Mouse (Mus musculus): ENCODE data around the gene Gm37240. TPM values are rescaled to one million over a fixed set of nuclear protein-coding genes. Genes with fewer than 3 reads are reported as not detected.

Gm37240 gene
- polyA plus RNA-seq, 1 experiment: 1.9 TPM

- Histone ChIP-seq H3K4me3 (ENCODE audit: insufficient read depth, low read length) (no peak overlapping the region), H3K4me1 (ENCODE audit: control insufficient read depth, insufficient read depth, low read length) (no peaks in the 10 kb centered on the region), H3K27ac (ENCODE audit: insufficient read depth, low read length) (no peak overlapping the region)
- TF ChIP-seq POLR2A (IDR thresholded peaks at IDR 0.05; ENCODE audit: low read depth, low read length) (no peak), CTCF (IDR thresholded peaks at IDR 0.05; ENCODE audit: borderline replicate concordance, insufficient read depth, low read length) (no peak)
Measured at GRCm38 (mm10) chr3:84967364-84967763, 920.0 kb downstream of the Gm37240 start.

GRCm38 (mm10) chr3:84965156-84965555 lies 922.2 kb downstream of the Gm37240 start:
- no peak for TF ChIP-seq CTCF (IDR thresholded peaks at IDR 0.05; ENCODE audit: borderline replicate concordance, insufficient read depth, low read length)
- TF ChIP-seq POLR2A (IDR thresholded peaks at IDR 0.05; ENCODE audit: low read depth, low read length): no peak
- Histone ChIP-seq H3K4me1 (ENCODE audit: control insufficient read depth, insufficient read depth, low read length) (no peaks in the 10 kb centered on the region), H3K27ac (ENCODE audit: insufficient read depth, low read length) (no peak overlapping the region), H3K4me3 (ENCODE audit: insufficient read depth, low read length) (no peak overlapping the region)

DNA sequence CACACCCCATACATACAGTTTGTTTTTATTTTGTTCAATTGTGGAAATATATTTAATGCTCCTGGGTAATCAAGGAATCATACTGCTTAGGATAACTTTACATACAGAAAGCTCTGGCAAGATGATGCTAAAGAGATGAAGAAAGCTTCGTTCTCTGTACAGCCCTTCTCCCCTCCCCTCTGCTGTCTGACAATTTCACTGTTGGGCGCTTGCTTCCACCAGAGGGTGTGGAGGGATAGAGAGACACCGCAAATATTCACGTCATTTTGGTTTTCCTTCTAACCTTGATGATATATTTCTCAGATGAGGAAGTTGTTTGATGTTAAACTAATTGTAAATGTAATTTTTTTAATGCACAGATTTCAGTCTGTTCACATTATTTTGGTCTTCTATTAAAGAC lies 931.5 kb downstream of the Gm37240 start:
- Histone ChIP-seq H3K4me1 (ENCODE audit: control insufficient read depth, insufficient read depth, low read length) (no peaks in the 10 kb centered on the region), H3K4me3 (ENCODE audit: insufficient read depth, low read length) (no peak overlapping the region), H3K27ac (ENCODE audit: insufficient read depth, low read length) (no peak overlapping the region)
- TF ChIP-seq POLR2A (IDR thresholded peaks at IDR 0.05; ENCODE audit: low read depth, low read length) (no peak), CTCF (IDR thresholded peaks at IDR 0.05; ENCODE audit: borderline replicate concordance, insufficient read depth, low read length) (no peak)

DNA sequence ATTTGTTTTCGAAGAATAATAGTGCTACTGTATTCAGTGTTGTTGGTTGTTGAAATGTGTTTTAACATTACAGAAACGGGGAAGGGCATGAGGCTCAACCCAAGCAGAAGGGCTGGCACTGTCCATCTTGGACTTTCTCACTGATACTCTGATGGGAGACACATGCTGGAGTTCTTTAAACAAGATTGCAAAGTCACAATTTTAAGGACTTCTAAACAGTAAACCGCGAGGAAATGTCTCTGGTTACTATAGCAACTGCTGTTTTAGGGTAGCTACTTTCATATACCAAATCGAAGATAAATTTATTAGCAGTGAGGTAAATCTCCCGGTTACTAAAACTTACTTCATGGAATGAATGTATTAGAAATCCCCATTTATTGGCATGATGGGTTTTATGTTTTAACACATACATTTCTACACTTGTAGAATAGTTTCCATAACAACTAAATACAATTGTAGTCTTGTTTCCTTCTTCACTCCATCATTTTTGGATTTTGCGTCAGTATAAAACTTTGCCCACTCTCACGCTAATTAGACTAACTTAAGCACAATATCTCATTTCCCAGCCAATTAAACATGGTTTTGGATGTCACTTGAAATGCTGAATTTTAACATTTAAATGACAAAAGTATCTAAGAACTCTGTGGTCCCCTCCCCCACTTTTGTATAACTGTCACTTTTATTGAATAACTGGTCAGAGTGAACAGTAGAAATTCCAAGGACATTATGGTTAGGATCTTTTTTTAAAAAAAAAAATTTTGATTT lies 932.1 kb downstream of the Gm37240 start:
- TF ChIP-seq CTCF (IDR thresholded peaks at IDR 0.05; ENCODE audit: borderline replicate concordance, insufficient read depth, low read length) (no peak), POLR2A (IDR thresholded peaks at IDR 0.05; ENCODE audit: low read depth, low read length) (no peak)
- no peak overlapping the region for H3K4me3 ChIP-seq (ENCODE audit: insufficient read depth, low read length)
- H3K4me1 ChIP-seq (ENCODE audit: control insufficient read depth, insufficient read depth, low read length): no peaks in the 10 kb centered on the region
- H3K27ac ChIP-seq (ENCODE audit: insufficient read depth, low read length): no peak overlapping the region

DNA sequence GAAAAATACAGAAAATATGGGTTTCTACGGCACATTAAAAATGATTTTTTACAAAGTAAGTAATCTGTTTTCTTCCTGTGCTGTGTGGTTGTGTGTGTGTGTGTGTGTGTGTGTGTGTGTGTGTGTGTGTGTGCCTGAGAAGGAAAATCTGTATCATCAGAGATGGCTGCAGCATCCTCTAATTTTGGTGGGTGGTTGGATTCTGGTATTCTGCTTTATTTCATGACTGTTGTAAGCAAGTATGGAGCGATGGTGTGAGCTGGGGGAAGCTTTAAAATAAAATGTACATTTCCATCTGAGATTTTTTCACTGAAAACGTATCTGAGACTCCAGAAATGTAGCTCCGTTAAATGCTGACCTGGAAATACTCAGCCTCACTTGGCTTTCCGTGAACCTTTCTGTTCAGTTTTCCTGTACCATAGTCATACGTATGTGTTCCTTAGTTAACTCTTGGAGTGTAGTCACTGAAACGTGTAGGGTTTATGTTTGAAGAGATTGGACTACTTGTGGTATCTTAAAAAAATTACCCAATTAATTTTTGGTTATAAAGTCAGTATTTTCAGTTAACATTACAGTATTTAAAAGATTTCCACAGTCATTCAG lies 934.6 kb downstream of the Gm37240 start:
- peak overlapping the region; percentile 49 for H3K4me3 ChIP-seq (ENCODE audit: insufficient read depth, low read length)
- H3K4me1 ChIP-seq (ENCODE audit: control insufficient read depth, insufficient read depth, low read length): peaks cover 3% of the 10 kb centered on the region; the same call in 1 of the 2 replicates
- TF ChIP-seq CTCF (IDR thresholded peaks at IDR 0.05; ENCODE audit: borderline replicate concordance, insufficient read depth, low read length) (no peak), POLR2A (IDR thresholded peaks at IDR 0.05; ENCODE audit: low read depth, low read length) (no peak)
- peak overlapping the region; percentile 83 for H3K27ac ChIP-seq (ENCODE audit: insufficient read depth, low read length)

DNA sequence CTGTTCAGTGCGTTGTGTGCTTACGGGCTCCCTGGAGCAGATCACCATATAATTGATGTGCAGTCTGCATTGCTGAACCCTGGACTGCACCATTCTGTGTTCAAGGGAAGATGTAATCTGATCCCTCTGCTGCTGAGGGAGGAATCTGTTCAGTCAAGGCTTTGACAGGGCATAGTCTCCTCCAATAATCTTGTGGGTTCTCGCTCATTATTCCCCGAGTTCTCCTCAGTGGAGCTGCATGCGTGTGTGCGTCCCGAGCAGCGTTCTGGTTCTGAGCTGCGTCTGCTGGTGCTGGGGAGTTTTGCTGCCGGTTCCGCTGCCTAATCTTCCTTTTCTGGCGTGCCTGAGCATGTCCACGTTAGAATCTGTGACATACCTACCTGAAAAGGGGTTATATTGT lies 935.2 kb downstream of the Gm37240 start:
- peaks cover 3% of the 10 kb centered on the region; the same call in 1 of the 2 replicates for H3K4me1 ChIP-seq (ENCODE audit: control insufficient read depth, insufficient read depth, low read length)
- peak overlapping the region; percentile 49 for H3K4me3 ChIP-seq (ENCODE audit: insufficient read depth, low read length)
- H3K27ac ChIP-seq (ENCODE audit: insufficient read depth, low read length): peak overlapping the region; percentile 83
- TF ChIP-seq CTCF (IDR thresholded peaks at IDR 0.05; ENCODE audit: borderline replicate concordance, insufficient read depth, low read length) (no peak), POLR2A (IDR thresholded peaks at IDR 0.05; ENCODE audit: low read depth, low read length) (peak; percentile 95)

DNA sequence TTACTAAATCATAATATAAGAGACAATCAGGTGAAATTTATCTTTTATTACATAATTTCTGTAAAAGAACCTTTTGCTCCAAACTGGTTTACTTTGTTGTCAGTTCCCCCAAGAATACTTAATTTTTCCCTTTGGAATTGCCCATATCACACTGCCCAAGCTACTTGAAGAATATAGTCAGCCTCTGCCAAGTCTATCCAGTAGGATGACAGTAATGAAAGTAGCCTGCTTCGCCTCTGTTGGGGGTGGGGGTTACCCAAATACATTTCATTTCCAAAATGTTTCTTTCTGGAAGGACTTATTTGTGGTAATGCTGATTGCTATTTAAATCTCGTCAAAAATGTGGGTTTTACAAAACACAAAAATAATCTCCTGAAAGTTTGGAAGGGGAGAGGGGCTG lies 935.6 kb downstream of the Gm37240 start:
- Histone ChIP-seq H3K4me3 (ENCODE audit: insufficient read depth, low read length) (peak overlapping the region; percentile 49), H3K27ac (ENCODE audit: insufficient read depth, low read length) (peak overlapping the region; percentile 61; the same call in 1 of the 2 replicates), H3K4me1 (ENCODE audit: control insufficient read depth, insufficient read depth, low read length) (peaks cover 3% of the 10 kb centered on the region; the same call in 1 of the 2 replicates)
- TF ChIP-seq POLR2A (IDR thresholded peaks at IDR 0.05; ENCODE audit: low read depth, low read length) (no peak), CTCF (IDR thresholded peaks at IDR 0.05; ENCODE audit: borderline replicate concordance, insufficient read depth, low read length) (no peak)

- Histone ChIP-seq H3K4me3 (ENCODE audit: insufficient read depth, low read length) (no peak overlapping the region), H3K27ac (ENCODE audit: insufficient read depth, low read length) (no peak overlapping the region), H3K4me1 (ENCODE audit: control insufficient read depth, insufficient read depth, low read length) (peaks cover 3% of the 10 kb centered on the region; the same call in 1 of the 2 replicates)
- no peak for TF ChIP-seq POLR2A (IDR thresholded peaks at IDR 0.05; ENCODE audit: low read depth, low read length)
Measured at GRCm38 (mm10) chr3:84949387-84949786, 937.9 kb downstream of the Gm37240 start.

DNA sequence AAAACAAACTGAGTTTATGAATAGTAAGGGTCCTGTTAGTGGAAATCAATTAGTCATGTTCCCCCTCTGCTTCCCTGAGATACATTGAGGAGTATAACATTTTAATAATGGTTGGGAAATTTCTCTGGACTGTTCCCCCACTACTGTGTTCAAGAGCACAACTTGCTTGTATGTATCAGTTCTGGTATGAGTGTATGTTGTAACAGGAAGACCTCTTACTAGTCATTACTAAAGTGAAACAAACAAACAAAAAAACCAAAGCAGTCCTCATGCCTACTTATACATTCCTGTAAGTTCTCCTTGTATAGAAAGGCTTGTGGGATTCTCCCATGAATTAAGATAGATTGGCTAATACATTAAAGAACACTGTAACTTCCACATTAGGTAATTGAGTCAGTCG lies 940.9 kb downstream of the Gm37240 start:
- no peak for TF ChIP-seq POLR2A (IDR thresholded peaks at IDR 0.05; ENCODE audit: low read depth, low read length)
- TF ChIP-seq CTCF (IDR thresholded peaks at IDR 0.05; ENCODE audit: borderline replicate concordance, insufficient read depth, low read length): no peak
- Histone ChIP-seq H3K4me1 (ENCODE audit: control insufficient read depth, insufficient read depth, low read length) (peaks cover 3% of the 10 kb centered on the region; the same call in 1 of the 2 replicates), H3K4me3 (ENCODE audit: insufficient read depth, low read length) (no peak overlapping the region), H3K27ac (ENCODE audit: insufficient read depth, low read length) (no peak overlapping the region)

GRCm38 (mm10) chr3:84944933-84945332 lies 942.4 kb downstream of the Gm37240 start:
- TF ChIP-seq CTCF (IDR thresholded peaks at IDR 0.05; ENCODE audit: borderline replicate concordance, insufficient read depth, low read length) (no peak), POLR2A (IDR thresholded peaks at IDR 0.05; ENCODE audit: low read depth, low read length) (no peak)
- no peak overlapping the region for H3K27ac ChIP-seq (ENCODE audit: insufficient read depth, low read length)
- H3K4me3 ChIP-seq (ENCODE audit: insufficient read depth, low read length): no peak overlapping the region
- peaks cover 3% of the 10 kb centered on the region; the same call in 1 of the 2 replicates for H3K4me1 ChIP-seq (ENCODE audit: control insufficient read depth, insufficient read depth, low read length)
